Mouse (Mus musculus): ENCODE measurements around the gene Dram1. TPM values are rescaled to one million over a fixed set of nuclear protein-coding genes. Genes with fewer than 3 reads are reported as not detected.
"Not testable (repeated sequence)": the region's sequence is repeated elsewhere in the genome, so short reads cannot be mapped to it uniquely, and the experiment has no call there.

Gene Dram1
- polyA plus RNA-seq, 1 experiment from 2014 or later, result 0.49 TPM

GRCm38 (mm10) chr10:88380430-88381060 is 1.7 kb upstream of the Dram1 start:
- H3K27me3 ChIP-seq (ENCODE audit: control insufficient read depth, insufficient read depth, low read length), result no peaks in the 10 kb centered on the region
- ATAC-seq (replicated peaks; ENCODE audit: low FRiP score) (no peak), DNase-seq (ENCODE audit: low spot score) (no peak)
- H3K36me3 ChIP-seq (ENCODE audit: control insufficient read depth, insufficient read depth, low read length), result no peaks in the 10 kb centered on the region
- peak overlapping the region; percentile 58 for H3K4me3 ChIP-seq (ENCODE audit: low read depth, low read length)
- H3K4me2 ChIP-seq (ENCODE audit: low read depth, low read length, severe bottlenecking), result peak overlapping the region; percentile 94
- H3K9me3 ChIP-seq (ENCODE audit: control insufficient read depth, low read length), result no peaks in the 10 kb centered on the region
- no peak overlapping the region for H3K9ac ChIP-seq (ENCODE audit: low read length)
- H3K27ac ChIP-seq (ENCODE audit: low read depth, low read length), result no peak overlapping the region
- H3K4me1 ChIP-seq (replicated peaks; ENCODE audit: control insufficient read depth, insufficient read depth, low read length), result no peaks in the 10 kb centered on the region
- WGBS, result 55% methylated on average over 14 of the region's 14 CpGs

GRCm38 (mm10) chr10:88380002-88380401 is 1.1 kb upstream of the Dram1 start:
- Histone ChIP-seq H3K4me3 (ENCODE audit: low read depth, low read length) (peak overlapping the region; percentile 58), H3K4me1 (replicated peaks; ENCODE audit: control insufficient read depth, insufficient read depth, low read length) (no peaks in the 10 kb centered on the region), H3K4me2 (ENCODE audit: low read depth, low read length, severe bottlenecking) (peak overlapping the region; percentile 94), H3K9ac (ENCODE audit: low read length) (peak overlapping the region; percentile 62; the same call in 1 of the 2 replicates), H3K27me3 (ENCODE audit: control insufficient read depth, insufficient read depth, low read length) (no peaks in the 10 kb centered on the region), H3K36me3 (ENCODE audit: control insufficient read depth, insufficient read depth, low read length) (no peaks in the 10 kb centered on the region), H3K27ac (ENCODE audit: low read depth, low read length) (no peak overlapping the region), H3K9me3 (ENCODE audit: control insufficient read depth, low read length) (no peaks in the 10 kb centered on the region)
- 1% methylated on average over 11 of the region's 11 CpGs for WGBS
- ATAC-seq (replicated peaks; ENCODE audit: low FRiP score) (peak; percentile 34; the same call in 1 of the 2 replicates), DNase-seq (ENCODE audit: low spot score) (peak; percentile 60)

GRCm38 (mm10) chr10:88377666-88378065 is 1.2 kb downstream of the Dram1 start:
- Histone ChIP-seq H3K4me1 (replicated peaks; ENCODE audit: control insufficient read depth, insufficient read depth, low read length) (no peaks in the 10 kb centered on the region), H3K27ac (ENCODE audit: low read depth, low read length) (no peak overlapping the region), H3K9ac (ENCODE audit: low read length) (no peak overlapping the region), H3K27me3 (ENCODE audit: control insufficient read depth, insufficient read depth, low read length) (no peaks in the 10 kb centered on the region), H3K36me3 (ENCODE audit: control insufficient read depth, insufficient read depth, low read length) (no peaks in the 10 kb centered on the region), H3K4me2 (ENCODE audit: low read depth, low read length, severe bottlenecking) (no peak overlapping the region), H3K9me3 (ENCODE audit: control insufficient read depth, low read length) (no peaks in the 10 kb centered on the region), H3K4me3 (ENCODE audit: low read depth, low read length) (no peak overlapping the region)
- DNase-seq (ENCODE audit: low spot score) (no peak), ATAC-seq (replicated peaks; ENCODE audit: low FRiP score) (no peak)
- WGBS, result 79% methylated on average over 4 of the region's 4 CpGs

DNA sequence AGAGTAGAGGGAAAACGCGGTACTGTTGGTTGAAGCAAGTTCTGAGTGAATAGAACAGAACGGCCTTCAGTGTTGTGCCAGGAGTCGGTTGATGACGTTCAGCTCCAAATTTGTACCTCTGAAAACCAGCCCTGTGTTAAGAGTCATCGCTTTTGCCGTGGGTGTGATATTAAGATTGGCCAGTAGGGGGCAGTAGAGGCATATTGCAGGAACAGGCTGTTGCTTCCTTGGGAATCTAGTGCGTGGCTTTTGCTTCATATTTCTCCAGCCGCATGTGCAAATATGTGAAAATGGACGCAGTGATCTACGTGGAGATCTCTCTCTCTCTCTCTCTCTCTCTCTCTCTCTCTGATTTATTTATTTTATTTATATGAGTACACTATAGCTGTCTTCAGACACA is 2.1 kb downstream of the Dram1 start:
- Histone ChIP-seq H3K4me2 (ENCODE audit: low read depth, low read length, severe bottlenecking) (no peak overlapping the region), H3K9ac (ENCODE audit: low read length) (no peak overlapping the region), H3K9me3 (ENCODE audit: control insufficient read depth, low read length) (no peaks in the 10 kb centered on the region), H3K4me1 (replicated peaks; ENCODE audit: control insufficient read depth, insufficient read depth, low read length) (no peaks in the 10 kb centered on the region), H3K27ac (ENCODE audit: low read depth, low read length) (no peak overlapping the region), H3K4me3 (ENCODE audit: low read depth, low read length) (no peak overlapping the region), H3K36me3 (ENCODE audit: control insufficient read depth, insufficient read depth, low read length) (no peaks in the 10 kb centered on the region), H3K27me3 (ENCODE audit: control insufficient read depth, insufficient read depth, low read length) (no peaks in the 10 kb centered on the region)
- DNase-seq (ENCODE audit: low spot score), result peak; percentile 90
- no peak for ATAC-seq (replicated peaks; ENCODE audit: low FRiP score)
- WGBS, result 12% methylated on average over 11 of the region's 11 CpGs

GRCm38 (mm10) chr10:88374984-88375383 is 3.9 kb downstream of the Dram1 start:
- ATAC-seq (replicated peaks; ENCODE audit: low FRiP score), result no peak
- 35% methylated on average over 10 of the region's 10 CpGs for WGBS
- Histone ChIP-seq H3K36me3 (ENCODE audit: control insufficient read depth, insufficient read depth, low read length) (no peaks in the 10 kb centered on the region), H3K4me3 (ENCODE audit: low read depth, low read length) (no peak overlapping the region), H3K27ac (ENCODE audit: low read depth, low read length) (no peak overlapping the region), H3K4me1 (replicated peaks; ENCODE audit: control insufficient read depth, insufficient read depth, low read length) (no peaks in the 10 kb centered on the region), H3K9ac (ENCODE audit: low read length) (no peak overlapping the region), H3K27me3 (ENCODE audit: control insufficient read depth, insufficient read depth, low read length) (no peaks in the 10 kb centered on the region), H3K9me3 (ENCODE audit: control insufficient read depth, low read length) (no peaks in the 10 kb centered on the region), H3K4me2 (ENCODE audit: low read depth, low read length, severe bottlenecking) (no peak overlapping the region)
- no peak for DNase-seq (ENCODE audit: low spot score)

- H3K36me3 ChIP-seq (ENCODE audit: control insufficient read depth, insufficient read depth, low read length); H3K9me3 ChIP-seq (ENCODE audit: control insufficient read depth, low read length): not testable (repeated sequence)
- WGBS, result 85% methylated on average over 2 of the region's 2 CpGs
Measured at GRCm38 (mm10) chr10:88372945-88373344, 5.9 kb downstream of the Dram1 start.

DNA sequence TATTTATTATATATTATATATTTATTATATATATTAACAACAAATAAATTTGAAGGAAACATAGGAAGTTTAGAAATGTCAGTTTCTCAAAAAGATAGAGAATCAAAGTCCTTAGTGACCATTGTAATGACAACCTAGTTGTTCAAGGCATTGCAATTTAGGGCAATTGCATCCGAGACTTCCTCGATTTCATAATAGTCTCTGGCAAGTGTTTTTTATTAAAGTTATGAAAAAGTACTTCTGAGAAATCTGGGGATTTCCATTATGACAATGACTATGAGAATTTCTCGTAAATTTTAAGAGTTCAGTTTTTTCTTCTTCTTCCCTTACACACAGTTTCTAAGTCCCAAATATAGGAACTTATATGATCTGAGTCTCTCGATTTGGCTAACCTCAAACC is 6.4 kb downstream of the Dram1 start:
- Histone ChIP-seq H3K4me2 (ENCODE audit: low read depth, low read length, severe bottlenecking) (no peak overlapping the region), H3K36me3 (ENCODE audit: control insufficient read depth, insufficient read depth, low read length) (no peaks in the 10 kb centered on the region), H3K27ac (ENCODE audit: low read depth, low read length) (no peak overlapping the region), H3K4me1 (replicated peaks; ENCODE audit: control insufficient read depth, insufficient read depth, low read length) (no peaks in the 10 kb centered on the region), H3K27me3 (ENCODE audit: control insufficient read depth, insufficient read depth, low read length) (no peaks in the 10 kb centered on the region), H3K4me3 (ENCODE audit: low read depth, low read length) (no peak overlapping the region), H3K9me3 (ENCODE audit: control insufficient read depth, low read length) (no peaks in the 10 kb centered on the region), H3K9ac (ENCODE audit: low read length) (no peak overlapping the region)
- WGBS, result 88% methylated on average over 4 of the region's 4 CpGs
- no peak for ATAC-seq (replicated peaks; ENCODE audit: low FRiP score)
- DNase-seq (ENCODE audit: low spot score), result no peak

More at GRCm38 (mm10) chr10:88372945-88373344, 5.9 kb downstream of the Dram1 start:
- H3K4me1 ChIP-seq (replicated peaks; ENCODE audit: control insufficient read depth, insufficient read depth, low read length); H3K27me3 ChIP-seq (ENCODE audit: control insufficient read depth, insufficient read depth, low read length); DNase-seq (ENCODE audit: low spot score); H3K4me3 ChIP-seq (ENCODE audit: low read depth, low read length); ATAC-seq (replicated peaks; ENCODE audit: low FRiP score); H3K9ac ChIP-seq (ENCODE audit: low read length); H3K27ac ChIP-seq (ENCODE audit: low read depth, low read length); H3K4me2 ChIP-seq (ENCODE audit: low read depth, low read length, severe bottlenecking): not testable (repeated sequence)

- no peak for ATAC-seq (replicated peaks; ENCODE audit: low FRiP score)
- 9% methylated on average over 2 of the region's 2 CpGs for WGBS
- H3K4me2 ChIP-seq (ENCODE audit: low read depth, low read length, severe bottlenecking), result no peak overlapping the region
- H3K27me3 ChIP-seq (ENCODE audit: control insufficient read depth, insufficient read depth, low read length), result no peaks in the 10 kb centered on the region
- no peak overlapping the region for H3K4me3 ChIP-seq (ENCODE audit: low read depth, low read length)
- H3K4me1 ChIP-seq (replicated peaks; ENCODE audit: control insufficient read depth, insufficient read depth, low read length), result no peaks in the 10 kb centered on the region
- H3K9ac ChIP-seq (ENCODE audit: low read length), result no peak overlapping the region
- H3K9me3 ChIP-seq (ENCODE audit: control insufficient read depth, low read length), result no peaks in the 10 kb centered on the region
- DNase-seq (ENCODE audit: low spot score), result no peak
- H3K36me3 ChIP-seq (ENCODE audit: control insufficient read depth, insufficient read depth, low read length), result no peaks in the 10 kb centered on the region
- H3K27ac ChIP-seq (ENCODE audit: low read depth, low read length), result no peak overlapping the region
Measured at GRCm38 (mm10) chr10:88371793-88372192, 7.1 kb downstream of the Dram1 start.

- 67% methylated on average over 4 of the region's 4 CpGs for WGBS
Measured at GRCm38 (mm10) chr10:88369233-88369632, 9.6 kb downstream of the Dram1 start.

More at GRCm38 (mm10) chr10:88369233-88369632, 9.6 kb downstream of the Dram1 start:
- H3K9ac ChIP-seq (ENCODE audit: low read length), result no peak overlapping the region
- ATAC-seq (replicated peaks; ENCODE audit: low FRiP score) (no peak), DNase-seq (ENCODE audit: low spot score) (no peak)
- H3K27me3 ChIP-seq (ENCODE audit: control insufficient read depth, insufficient read depth, low read length), result no peaks in the 10 kb centered on the region
- H3K27ac ChIP-seq (ENCODE audit: low read depth, low read length), result no peak overlapping the region
- no peaks in the 10 kb centered on the region for H3K36me3 ChIP-seq (ENCODE audit: control insufficient read depth, insufficient read depth, low read length)
- no peak overlapping the region for H3K4me2 ChIP-seq (ENCODE audit: low read depth, low read length, severe bottlenecking)
- H3K4me1 ChIP-seq (replicated peaks; ENCODE audit: control insufficient read depth, insufficient read depth, low read length), result no peaks in the 10 kb centered on the region
- H3K9me3 ChIP-seq (ENCODE audit: control insufficient read depth, low read length), result no peaks in the 10 kb centered on the region
- no peak overlapping the region for H3K4me3 ChIP-seq (ENCODE audit: low read depth, low read length)
